Mouse (Mus musculus): ENCODE measurements at regions not wholly inside any gene's neighbourhood (a gene's known extent, or its start where the extent isn't known, plus 50 kb on each side); places are given as distances from the start of the nearest gene placed in this dataset.

DNA sequence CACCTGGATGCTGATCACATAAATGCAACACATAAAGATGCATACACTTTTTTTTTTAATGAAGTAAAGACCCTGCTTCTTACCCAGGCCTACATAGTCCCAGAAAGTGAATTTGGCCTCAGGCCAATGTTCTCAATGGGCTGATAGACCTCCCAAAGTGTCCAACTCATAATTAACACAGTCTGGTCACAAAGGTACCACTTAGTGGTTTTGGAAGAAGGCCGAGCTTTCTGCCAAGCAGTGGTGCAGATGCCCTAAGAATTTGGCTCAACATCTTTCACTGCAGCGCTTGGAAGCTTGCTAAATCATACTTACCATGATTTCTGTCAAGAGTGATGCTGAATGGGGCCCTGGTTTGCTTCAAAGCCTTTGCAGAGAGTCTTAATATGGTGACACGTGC, 706.4 kb upstream of the Rag2 start:
- DNase-seq (ENCODE audit: low spot score): no peak

DNA sequence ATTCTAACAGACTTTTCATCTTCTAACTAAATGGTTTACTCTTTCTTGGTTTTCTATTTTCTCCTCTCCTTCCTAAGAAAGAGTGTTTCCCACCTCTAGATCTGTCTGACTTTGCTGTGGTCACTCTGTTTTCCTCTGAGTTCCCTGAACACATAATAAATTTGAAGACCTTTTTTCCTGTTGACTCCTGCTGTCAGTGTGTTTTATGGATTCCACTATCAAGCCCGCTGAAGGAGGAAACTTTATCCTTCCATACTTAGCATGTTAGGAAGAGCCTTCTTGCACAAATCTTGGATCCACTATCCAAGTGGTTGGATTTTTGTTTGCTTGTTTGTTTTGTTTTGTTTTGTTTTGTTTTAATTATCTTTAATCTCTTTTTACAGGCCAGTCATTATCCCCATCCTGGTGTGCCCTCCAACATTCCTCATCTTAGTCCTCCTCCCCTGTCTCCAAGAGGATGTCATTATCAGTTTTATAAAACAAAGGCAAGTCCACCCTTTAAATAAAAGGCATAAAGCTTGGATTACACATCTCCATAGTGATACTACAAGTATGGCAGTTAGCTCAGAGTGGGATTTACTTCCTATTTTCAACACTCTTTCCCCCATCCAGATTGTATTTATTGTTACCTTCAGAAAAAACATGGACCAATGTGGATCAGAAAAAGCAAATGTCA, 704.8 kb upstream of the Rag2 start:
- no peak for DNase-seq (ENCODE audit: low spot score)

DNA sequence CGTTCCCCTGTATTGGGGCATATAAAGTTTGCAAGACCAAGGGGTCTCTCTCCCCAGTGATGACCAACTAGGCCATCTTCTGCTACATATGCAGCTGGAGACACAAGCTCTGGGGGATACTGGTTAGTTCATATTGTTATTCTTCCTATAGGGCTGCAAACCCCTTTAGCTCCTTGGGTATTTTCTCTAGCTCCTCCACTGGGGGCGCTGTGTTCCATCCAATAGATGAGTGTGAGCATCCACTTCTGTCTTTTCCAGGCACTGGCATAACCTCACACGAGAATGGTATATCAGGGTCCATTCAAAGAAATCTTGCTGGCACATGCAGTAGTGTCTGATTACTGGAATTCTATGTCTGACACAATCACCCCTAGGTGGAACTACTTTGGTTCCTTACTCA, 675.9 kb upstream of the Rag2 start:
- DNase-seq (ENCODE audit: low spot score): peak; percentile 21

DNA sequence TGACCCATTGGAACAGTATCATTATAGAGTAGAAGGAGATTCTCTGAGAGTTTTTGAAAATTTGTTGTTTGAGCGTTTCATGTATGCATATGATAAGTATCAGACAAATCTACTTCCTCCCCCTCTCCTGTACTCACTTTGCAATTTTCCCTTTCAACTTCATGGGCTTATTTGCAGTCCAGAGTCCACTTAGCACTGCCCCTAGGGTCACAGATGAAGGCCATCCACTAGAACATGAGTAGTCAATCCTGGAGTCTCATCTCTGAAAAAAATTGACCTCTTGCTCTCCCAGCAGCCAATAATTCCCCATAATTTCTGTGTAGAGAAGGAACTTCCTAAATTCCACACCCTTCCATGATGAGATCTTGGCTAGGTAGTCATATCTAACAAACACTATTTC, 665.1 kb upstream of the Rag2 start:
- no peak for DNase-seq (ENCODE audit: low spot score)

DNA sequence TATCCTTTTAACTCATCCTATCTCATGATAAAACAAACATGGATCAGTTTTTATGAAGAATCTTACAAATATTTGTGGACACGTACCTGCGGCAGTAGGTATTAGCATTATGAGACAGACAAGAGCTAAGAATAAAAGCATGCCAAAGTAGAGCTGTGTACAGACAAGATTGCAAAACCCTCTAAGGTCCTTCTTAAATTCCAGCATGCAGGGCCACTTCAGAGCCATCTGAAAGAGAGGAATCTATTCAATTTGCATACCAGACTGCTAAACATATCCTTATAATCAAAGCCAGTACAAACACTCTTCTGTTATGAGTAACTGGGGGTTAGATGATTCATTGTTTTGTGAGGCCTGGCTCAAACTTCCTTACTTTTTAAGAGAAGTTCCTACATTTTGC, 659.9 kb upstream of the Rag2 start:
- DNase-seq (ENCODE audit: low spot score): no peak

DNA sequence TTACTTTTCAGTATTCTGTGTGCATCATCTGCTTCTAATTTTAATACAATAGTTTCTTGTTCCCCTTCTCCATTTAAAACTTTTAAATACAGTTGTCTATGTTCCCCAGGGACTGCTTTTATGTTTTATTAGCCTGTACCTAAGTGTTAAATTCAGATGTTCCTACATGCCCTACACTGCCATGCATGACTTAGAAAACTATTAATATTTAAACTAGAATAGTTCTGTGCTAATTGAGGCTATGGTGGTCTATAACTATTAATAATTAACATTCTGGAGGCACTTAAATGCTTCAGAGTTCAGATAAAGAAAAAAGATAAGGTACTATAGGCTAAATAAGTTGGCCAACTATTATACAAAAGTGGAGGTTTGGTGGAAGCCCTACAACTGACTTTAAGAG, 647.3 kb upstream of the Rag2 start:
- no peak for DNase-seq (ENCODE audit: low spot score)

DNA sequence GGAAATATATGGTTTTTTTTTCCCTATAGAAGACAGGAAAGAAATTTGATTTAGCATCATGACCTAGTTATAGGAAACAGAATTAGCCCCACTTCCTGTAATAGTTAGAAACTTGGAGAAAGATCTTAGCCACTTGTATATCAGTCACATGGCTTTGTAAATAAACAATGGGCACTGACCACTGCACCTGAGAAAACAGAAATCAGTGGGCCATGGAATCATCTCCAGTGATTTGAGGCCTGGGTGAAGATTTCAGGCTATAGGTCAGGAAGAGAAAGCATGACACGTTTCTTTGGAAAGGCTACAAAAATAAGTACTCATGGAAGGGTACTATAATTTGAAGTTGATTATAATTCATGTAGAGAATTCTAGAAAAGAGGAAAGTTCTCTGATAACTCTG, 642.2 kb upstream of the Rag2 start:
- DNase-seq (ENCODE audit: low spot score): peak; percentile 10

DNA sequence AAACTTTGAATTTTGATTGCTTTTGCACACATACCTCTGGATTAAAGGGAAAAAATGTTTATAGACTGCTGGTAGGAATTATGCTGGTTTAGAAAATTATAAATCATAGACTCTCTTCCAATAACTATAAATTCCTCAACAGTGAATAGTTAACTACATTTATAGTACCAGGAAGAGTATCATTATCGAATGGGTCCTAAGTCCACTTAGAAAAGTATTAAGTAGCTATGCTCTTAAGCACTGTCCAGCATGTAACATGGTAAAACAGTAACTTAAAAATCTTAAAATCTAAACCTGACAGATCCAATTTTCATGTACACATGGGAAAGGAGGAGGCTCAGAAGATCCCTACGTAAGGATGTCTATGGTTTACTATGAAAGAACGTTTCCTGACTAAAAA, 609.2 kb upstream of the Rag2 start:
- no peak for DNase-seq (ENCODE audit: low spot score)

DNA sequence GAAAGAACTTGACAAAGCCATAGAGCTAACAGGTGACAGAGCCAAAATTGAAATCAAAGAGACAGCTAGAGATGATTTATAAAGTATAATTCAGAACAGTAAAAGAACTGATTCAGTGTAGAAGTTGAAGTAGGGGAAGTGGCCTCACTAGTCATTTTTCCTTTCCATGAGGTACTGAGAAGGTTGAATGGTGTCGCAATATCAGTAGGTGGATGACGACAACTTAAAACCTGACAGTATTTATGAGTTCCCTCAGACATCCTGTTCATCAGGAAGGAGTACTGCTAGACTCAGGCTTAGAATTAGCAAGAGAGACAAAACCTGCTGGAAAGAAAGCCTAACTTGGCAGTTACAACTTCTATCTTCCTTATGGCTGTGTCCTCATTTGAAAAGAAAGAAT, 605.1 kb upstream of the Rag2 start:
- DNase-seq (ENCODE audit: low spot score): no peak

DNA sequence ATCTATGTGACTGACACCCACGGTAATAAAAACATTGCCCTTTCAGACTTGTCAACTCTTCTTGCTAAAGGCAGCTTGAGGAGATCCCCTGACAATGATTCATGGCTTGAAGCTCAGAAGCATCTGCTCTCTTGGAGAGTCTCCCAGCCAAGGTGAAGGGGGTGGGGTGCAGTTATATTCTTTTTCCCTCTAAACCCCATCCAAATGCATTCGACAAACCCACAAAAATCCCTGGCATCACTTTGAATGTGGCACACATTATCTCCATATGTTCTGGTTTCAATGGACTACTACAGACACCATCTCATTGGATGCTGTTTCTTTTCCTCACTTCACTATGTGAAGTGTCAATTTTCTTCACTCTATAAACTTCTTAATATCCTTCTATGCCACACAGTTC, 603.0 kb upstream of the Rag2 start:
- DNase-seq (ENCODE audit: low spot score): no peak

DNA sequence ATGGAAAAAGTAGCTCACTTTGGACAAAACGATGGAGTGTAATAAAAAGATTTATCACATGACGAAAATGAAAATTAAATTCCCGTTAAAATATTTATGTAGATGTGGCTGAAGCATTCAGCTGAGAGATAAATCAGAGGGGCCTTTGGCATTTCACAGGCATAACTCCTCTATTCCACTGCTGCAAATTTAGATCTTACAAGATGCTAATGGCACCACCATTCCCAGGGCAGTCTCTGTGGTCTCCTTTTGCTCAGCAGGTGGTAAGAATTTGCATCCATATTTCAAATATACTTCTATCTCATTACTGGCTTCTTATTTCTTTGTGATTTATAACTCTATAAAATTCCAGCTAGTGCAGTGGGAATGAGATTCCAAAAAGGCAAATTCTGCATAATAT, 581.5 kb upstream of the Rag2 start:
- no peak for DNase-seq (ENCODE audit: low spot score)

DNA sequence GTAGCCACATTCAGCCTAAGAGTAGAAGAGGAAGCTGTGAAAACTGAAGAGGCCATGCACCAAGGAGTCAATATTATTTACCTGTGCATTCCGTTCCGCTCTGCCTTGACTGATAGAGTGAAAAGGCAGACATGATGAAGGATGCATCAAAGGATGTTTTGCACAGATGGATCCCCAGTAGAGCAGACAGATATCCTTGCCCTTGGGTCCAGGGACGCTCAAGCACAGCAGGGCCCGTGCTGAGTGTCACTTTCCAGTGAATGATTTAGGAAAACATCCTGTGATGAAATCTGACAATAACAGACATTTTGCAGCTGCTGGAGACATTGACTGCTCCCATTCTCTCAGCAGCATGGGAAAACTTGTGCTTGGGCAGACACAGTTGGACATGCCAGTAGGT, 561.6 kb upstream of the Rag2 start:
- peak; percentile 23 for DNase-seq (ENCODE audit: low spot score)

DNA sequence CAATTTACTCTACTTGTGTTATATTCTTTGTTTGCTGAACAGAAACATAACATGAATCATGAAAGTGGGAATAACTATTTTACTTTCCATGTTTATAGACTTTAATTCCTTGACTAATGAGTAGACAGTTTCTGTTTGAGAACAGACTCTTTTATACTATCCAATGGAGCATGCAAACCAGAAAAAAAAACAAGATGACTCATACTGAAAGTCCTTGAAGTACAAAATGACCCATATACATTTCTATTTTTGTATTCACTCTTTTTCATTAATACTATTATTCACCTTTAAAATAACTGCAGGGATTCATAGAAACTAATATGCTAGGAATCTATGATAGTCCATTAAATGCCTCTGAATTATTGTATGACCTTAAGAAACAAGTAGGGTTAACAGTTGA, 549.5 kb upstream of the Rag2 start:
- DNase-seq (ENCODE audit: low spot score): no peak

DNA sequence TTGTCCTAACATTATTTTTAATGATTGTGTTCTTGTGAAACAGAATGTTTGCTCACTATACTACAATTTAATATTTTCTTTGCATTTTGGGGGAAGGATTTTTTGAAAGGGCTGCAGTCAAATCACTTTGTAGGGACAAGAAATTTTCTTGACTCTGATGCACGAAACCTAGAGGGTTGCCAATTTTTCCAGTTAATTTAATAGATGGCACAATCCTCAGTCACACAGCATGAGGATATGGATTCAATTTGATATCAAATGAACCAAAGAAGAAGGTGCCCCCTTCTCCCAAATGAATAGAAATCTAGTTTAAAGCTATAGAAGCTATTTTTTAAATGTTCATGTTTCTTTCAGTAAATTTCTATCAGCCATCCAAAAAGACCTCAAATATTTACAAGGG, 544.3 kb upstream of the Rag2 start:
- no peak for DNase-seq (ENCODE audit: low spot score)

DNA sequence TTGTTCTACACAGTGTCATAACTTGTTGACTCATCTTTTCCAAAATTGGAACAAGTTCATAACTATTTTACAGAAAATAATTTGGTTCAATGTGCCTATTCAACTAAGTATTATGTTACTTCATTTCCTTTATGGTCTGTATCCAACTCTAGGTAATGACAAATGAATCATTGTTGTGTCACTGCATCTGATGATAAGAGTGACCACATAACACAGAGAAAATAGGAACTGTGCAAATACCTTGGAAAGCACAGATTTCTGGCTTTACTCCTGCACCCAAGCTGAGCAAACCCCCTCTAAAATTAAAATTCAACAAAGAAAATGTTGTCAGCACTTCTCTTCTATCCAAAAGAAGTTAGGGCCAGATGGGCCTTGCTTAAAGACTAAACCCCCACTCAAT, 540.7 kb upstream of the Rag2 start:
- no peak for DNase-seq (ENCODE audit: low spot score)

DNA sequence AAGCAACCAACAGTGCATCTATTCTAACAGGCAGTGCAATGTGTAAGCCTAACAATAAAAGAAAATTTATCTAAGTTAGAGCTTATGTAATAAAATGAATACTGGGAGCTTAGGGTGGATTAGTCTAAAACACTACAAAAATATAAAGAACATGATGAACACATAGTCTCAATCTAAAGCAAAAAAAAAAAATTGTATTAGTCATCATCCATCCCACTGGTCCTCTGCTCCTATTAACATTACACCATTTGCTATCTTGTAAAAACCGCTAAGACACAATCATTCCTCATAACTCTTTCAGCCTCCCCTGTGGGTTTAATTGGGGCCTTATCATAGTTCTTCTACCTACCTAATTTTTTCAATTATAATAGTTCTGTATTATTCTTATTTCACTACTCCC, 539.9 kb upstream of the Rag2 start:
- no peak for DNase-seq (ENCODE audit: low spot score)

DNA sequence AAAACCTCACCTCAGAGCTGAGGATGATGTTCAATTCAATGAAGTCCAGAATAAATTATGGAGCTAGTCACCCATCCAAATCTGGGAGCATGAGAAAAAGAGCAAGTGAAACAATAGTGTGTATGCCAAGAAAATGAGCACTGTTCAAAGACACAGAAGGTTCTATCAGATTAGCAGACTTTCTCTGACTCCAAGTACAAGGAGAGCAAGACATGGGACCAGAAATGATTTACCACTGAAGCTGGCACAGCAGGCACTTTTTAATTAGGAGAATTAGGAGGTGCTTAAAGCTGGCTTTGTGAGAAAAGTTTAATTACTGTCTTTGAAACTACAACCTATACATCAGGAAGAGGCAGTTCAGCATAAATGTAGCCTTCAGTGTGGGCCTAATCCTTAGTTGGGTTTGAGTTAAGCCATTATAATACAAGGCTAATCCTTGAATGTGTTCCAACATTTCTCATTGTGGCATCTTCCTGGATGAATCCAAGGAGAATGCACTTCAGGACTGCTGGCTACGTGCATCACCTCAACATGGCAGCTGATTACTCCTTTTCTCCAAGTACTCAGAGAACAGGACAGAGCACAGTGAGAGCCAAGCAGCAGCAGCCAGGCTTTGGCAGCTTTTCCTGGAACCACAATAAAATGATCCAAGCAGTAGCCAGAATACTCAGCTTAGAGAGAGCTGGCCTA, 517.2 kb upstream of the Rag2 start:
- DNase-seq (ENCODE audit: low spot score): no peak

DNA sequence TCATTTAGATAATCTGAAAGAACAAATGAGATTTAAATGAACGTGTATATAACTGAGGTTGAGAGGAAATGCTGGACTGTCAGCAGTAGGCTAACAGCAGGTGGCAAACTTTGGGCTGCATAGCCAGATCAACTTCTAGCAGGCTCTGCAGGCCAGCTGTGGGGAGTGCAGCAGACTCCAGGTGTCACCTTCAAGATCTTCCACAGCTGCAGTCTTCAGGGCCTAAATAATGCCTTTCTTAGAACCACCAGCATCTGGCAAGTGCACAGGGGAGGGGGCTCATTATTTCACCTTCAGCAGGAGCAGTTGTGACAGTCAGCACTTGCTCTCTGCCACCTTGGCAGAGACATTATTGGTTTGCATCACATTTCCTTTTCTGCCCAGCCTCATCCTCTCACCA, 487.7 kb upstream of the Rag2 start:
- peak; percentile 13 for DNase-seq (ENCODE audit: low spot score)

DNA sequence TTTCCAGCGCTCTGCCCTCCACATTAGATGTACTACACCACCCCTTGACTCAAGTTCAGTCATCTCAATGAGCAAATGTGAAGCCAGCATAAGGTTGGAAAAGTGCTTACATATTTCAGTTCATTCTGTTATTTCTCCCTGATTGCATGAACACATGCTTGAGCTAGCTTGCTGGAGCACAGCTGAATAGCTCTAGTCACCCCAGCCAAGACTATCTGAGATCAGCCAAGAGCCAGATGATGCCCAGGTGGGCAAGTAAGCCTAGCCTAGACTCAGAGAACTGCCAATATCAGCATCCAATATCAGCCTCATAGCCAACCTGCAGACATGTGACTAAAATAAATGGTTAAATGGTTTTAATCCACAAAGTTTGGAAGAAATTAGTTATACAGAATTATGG, 484.6 kb upstream of the Rag2 start:
- no peak for DNase-seq (ENCODE audit: low spot score)

DNA sequence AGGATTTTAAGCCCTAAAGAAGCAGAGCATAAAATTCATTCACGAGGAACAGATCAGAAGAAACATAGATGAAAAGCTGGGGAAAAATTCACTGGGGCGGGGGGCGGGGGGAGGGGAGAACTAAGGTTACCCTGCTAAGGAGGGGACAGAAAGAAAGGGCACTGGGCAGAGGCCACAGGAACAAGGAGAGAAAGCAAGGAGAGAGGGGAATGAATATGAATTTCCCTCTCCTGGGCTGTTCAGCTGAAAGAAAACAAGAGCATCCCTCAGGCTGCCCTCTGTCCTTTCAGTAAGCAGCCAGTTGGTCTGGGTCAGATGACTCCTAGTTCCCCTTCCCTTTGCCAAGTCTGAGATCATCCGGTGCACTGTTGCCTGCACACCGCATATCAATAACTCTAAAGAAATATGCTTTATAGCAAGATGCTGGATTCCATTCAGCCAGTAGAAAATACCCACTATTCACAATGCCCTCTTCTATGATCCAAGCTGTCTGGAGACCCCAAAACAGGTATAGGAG, 467.7 kb upstream of the Rag2 start:
- no peak for DNase-seq (ENCODE audit: low spot score)

DNA sequence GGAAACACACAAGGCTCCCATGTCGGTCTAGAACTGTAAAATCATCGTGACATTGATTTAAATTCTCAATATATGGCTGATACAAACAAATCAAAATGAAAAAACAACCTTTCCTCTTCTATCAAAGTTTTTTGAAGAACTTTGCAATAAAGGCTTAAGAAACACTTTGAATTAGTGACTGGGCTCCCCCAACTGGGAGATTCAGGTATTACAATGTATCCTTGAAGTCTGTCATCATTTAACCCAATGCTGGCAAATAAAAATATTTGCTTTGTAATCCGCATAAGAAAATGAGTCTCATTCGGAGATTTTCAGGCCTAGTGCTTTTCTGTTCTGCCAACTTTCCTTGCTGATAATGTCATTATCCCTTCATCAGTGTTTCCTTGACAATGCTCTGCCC, 465.2 kb upstream of the Rag2 start:
- peak; percentile 82 for DNase-seq (ENCODE audit: low spot score)

DNA sequence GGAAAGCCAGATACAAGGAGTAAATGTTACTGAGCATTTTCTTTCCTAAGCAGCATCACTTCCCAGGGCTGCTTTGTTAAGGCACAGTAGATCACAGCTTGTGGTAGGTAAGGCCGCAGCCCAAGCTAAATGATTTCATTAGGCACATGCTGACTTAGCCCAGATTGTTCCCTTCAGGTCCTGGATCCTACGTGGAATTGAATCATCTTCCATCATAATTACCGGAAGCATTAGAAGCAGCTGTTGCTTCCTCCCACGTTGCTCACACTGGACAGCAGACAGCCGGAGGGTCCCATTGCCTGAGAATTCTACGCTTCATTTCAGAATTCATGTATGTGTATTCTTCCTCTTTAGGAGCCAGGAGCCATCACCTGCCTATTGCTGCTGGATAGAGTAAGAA, 458.6 kb upstream of the Rag2 start:
- no peak for DNase-seq (ENCODE audit: low spot score)

DNA sequence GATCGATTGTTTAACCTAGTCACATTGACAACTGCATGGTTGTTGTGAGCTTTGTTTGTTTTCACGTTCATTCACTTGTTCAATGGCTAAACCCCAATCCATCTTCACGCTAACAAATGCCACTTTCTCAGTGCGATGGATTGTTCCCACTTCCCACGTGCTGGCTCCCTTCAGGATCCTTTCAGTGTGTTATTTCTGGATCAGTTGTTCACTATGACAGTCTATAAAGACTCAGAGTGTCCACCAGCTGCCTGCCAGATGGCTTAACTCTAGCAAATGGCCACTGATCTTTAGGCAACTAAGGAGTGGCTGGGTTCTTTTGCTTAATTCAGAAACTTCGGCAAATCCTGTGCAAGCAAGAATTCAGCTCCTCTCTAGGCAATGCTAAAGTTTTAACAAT, 451.7 kb upstream of the Rag2 start:
- peak; percentile 90 for DNase-seq (ENCODE audit: low spot score)

DNA sequence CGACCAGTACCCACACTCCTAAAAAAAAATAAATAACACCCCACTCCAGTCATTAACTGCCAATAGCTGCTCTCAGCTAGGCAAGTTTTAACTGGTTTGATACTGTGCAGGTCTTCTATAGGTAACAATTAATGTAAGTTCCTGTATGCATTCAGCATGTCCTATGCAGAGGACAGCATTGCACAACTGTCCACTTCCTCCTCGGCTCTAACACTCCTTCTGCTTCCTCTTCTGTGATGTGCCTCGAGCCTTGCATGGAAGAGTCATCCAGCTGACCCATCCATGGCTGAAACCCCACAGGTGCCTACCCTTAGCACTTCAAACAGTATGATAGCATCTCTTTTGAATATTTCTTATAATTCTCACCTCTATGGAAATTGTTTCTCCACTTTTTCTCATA, 449.4 kb upstream of the Rag2 start:
- no peak for DNase-seq (ENCODE audit: low spot score)
